In the genomic region with DNA sequence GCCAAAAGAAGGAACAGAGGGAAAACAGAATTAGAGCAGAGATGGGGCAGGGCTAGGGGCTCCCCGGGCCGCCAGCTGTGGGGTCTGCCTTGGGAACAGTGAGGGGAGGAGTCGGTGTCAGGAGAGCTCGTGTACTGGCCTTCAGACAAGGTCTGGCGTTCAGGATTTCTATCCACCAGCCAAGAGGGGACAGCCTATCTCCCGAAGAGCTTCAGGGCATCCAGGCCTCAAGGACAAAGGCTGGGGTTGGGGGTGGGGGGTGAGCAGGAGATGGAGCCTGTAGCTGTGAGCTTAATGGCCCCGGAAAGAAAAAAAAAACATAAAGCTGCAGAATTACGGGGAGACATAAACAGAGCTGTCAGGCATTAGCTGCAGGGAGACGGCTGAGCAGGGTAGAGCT, we compare ENCODE assay signal across 11 mouse cellular contexts. TPM values are rescaled to one million over a fixed set of nuclear protein-coding genes. Genes with fewer than 3 reads are reported as not detected.
DNase-seq lines count a peak whose midpoint lies in the region; ATAC-seq and TF ChIP-seq lines count a peak whose summit lies in the region.
"Had no signal": no experiment of that assay in that cellular context is flagged by ENCODE, and none has a peak within 500 bp of the region (broad histone marks: within the 10 kb centered on the region; RNA-seq: fewer than 3 reads in every experiment).

No protein-coding gene starts in this region.

- peaks cover 4% of the 10 kb centered on the region; the same call in 1 of the 2 replicates for H3K36me3 ChIP-seq in kidney, embryonic 14.5 days (ENCODE audit: control insufficient read depth, insufficient read depth, low read length)
- H3K36me3 ChIP-seq in embryonic facial prominence, embryonic 10.5 days (replicated peaks) = peaks cover 70% of the 10 kb centered on the region
- no peaks in the 10 kb centered on the region for H3K36me3 ChIP-seq in heart, embryonic 15.5 days
- H3K36me3 ChIP-seq in midbrain, embryonic 16.5 days (ENCODE audit: control insufficient read depth, insufficient read depth, low read length) = no peaks in the 10 kb centered on the region
- no peaks in the 10 kb centered on the region for H3K36me3 ChIP-seq in lung, postnatal 0 days (ENCODE audit: insufficient read depth, low read length)
- H3K36me3 ChIP-seq: lung, embryonic 15.5 days had no signal

- H3K4me1 ChIP-seq in kidney, embryonic 14.5 days (ENCODE audit: control insufficient read depth, insufficient read depth, low read length) = peaks cover 48% of the 10 kb centered on the region
- peaks cover 81% of the 10 kb centered on the region for H3K4me1 ChIP-seq in embryonic facial prominence, embryonic 10.5 days
- peaks cover 87% of the 10 kb centered on the region for H3K4me1 ChIP-seq in heart, embryonic 15.5 days (replicated peaks)
- H3K4me1 ChIP-seq in midbrain, embryonic 16.5 days (ENCODE audit: control insufficient read depth, insufficient read depth, low read length) = peaks cover 27% of the 10 kb centered on the region
- peaks cover 5% of the 10 kb centered on the region for H3K4me1 ChIP-seq in lung, postnatal 0 days (ENCODE audit: insufficient read depth, low read depth, low read length)

- no peak for TF ChIP-seq EP300 in lung, postnatal 0 days (IDR thresholded peaks at IDR 0.05)

- DNase-seq in kidney, postnatal 4 days = no peak
- no peak for DNase-seq in embryonic facial prominence, embryonic 10.5 days (ENCODE audit: low spot score)
- no peak for DNase-seq in lung, postnatal 0 days (ENCODE audit: low spot score)
- DNase-seq: thymus, postnatal 14 days had no signal

- no peak for TF ChIP-seq CTCF in lung, postnatal 0 days (IDR thresholded peaks at IDR 0.05)

- H3K9me3 ChIP-seq in kidney, embryonic 14.5 days (ENCODE audit: control insufficient read depth, low read length) = no peaks in the 10 kb centered on the region
- H3K9me3 ChIP-seq in embryonic facial prominence, embryonic 10.5 days = no peaks in the 10 kb centered on the region
- no peaks in the 10 kb centered on the region for H3K9me3 ChIP-seq in heart, embryonic 15.5 days (replicated peaks)
- no peaks in the 10 kb centered on the region for H3K9me3 ChIP-seq in midbrain, embryonic 16.5 days (replicated peaks; ENCODE audit: control insufficient read depth, low read length, poor library complexity, severe bottlenecking)
- no peaks in the 10 kb centered on the region for H3K9me3 ChIP-seq in lung, postnatal 0 days (ENCODE audit: low read length)
- H3K9me3 ChIP-seq: lung, embryonic 15.5 days had no signal

- no peak overlapping the region for H3K4me3 ChIP-seq in kidney, embryonic 14.5 days (ENCODE audit: low read length)
- H3K4me3 ChIP-seq in embryonic facial prominence, embryonic 10.5 days = no peak overlapping the region
- H3K4me3 ChIP-seq in heart, embryonic 15.5 days = no peak overlapping the region
- no peak overlapping the region for H3K4me3 ChIP-seq in midbrain, embryonic 16.5 days (ENCODE audit: low read depth, low read length)
- H3K4me3 ChIP-seq in lung, postnatal 0 days (ENCODE audit: low read depth, low read length) = no peak overlapping the region
- H3K4me3 ChIP-seq: lung, embryonic 15.5 days had no signal

- no peak overlapping the region for H3K9ac ChIP-seq in kidney, embryonic 14.5 days (ENCODE audit: low read depth, low read length)
- H3K9ac ChIP-seq in heart, embryonic 15.5 days = 0 out of 2 replicates have a peak overlapping the region, but pooled peaks have one; percentile 15
- H3K9ac ChIP-seq in midbrain, embryonic 16.5 days (ENCODE audit: low read depth, low read length) = peak overlapping the region; percentile 26
- H3K9ac ChIP-seq in lung, postnatal 0 days (replicated peaks; ENCODE audit: low read depth) = no peak overlapping the region
- H3K9ac ChIP-seq: lung, embryonic 15.5 days had no signal

- H3K4me2 ChIP-seq in kidney, embryonic 14.5 days (replicated peaks; ENCODE audit: low read depth, low read length) = no peak overlapping the region
- H3K4me2 ChIP-seq in heart, embryonic 15.5 days = peak overlapping the region; percentile 20; the same call in 1 of the 2 replicates
- H3K4me2 ChIP-seq in midbrain, embryonic 16.5 days (ENCODE audit: low read length) = no peak overlapping the region
- no peak overlapping the region for H3K4me2 ChIP-seq in lung, postnatal 0 days (replicated peaks; ENCODE audit: low read depth, low read length)
- H3K4me2 ChIP-seq: lung, embryonic 15.5 days had no signal

- ATAC-seq in kidney, embryonic 14.5 days (ENCODE audit: low FRiP score, low TSS enrichment) = no peak
- no peak; the same call in 1 of the 2 replicates for ATAC-seq in heart, embryonic 15.5 days (replicated peaks; ENCODE audit: insufficient number of reproducible peaks, insufficient read depth, low FRiP score, low read depth)
- ATAC-seq in midbrain, embryonic 16.5 days = no peak
- no peak for ATAC-seq in lung, postnatal 0 days
- ATAC-seq in monocyte, adult 5-6 weeks (replicated peaks; ENCODE audit: insufficient number of reproducible peaks, low FRiP score, low TSS enrichment, poor library complexity, severe bottlenecking) = no peak
- ATAC-seq in frontal cortex, adult (ENCODE audit: low TSS enrichment) = no peak

- 18% methylated on average over 9 of the region's 9 CpGs for WGBS in kidney, embryonic 14.5 days
- whole genome bisulfite sequencing in embryonic facial prominence, embryonic 10.5 days = 44% methylated on average over 9 of the region's 9 CpGs
- 34% methylated on average over 9 of the region's 9 CpGs for WGBS in heart, embryonic 15.5 days
- 12% methylated on average over 9 of the region's 9 CpGs for WGBS in midbrain, embryonic 16.5 days
- WGBS in lung, postnatal 0 days = 31% methylated on average over 9 of the region's 9 CpGs

- no peaks in the 10 kb centered on the region for H3K27me3 ChIP-seq in kidney, embryonic 14.5 days (ENCODE audit: control insufficient read depth, insufficient read depth, low read length)
- no peaks in the 10 kb centered on the region for H3K27me3 ChIP-seq in embryonic facial prominence, embryonic 10.5 days (replicated peaks; ENCODE audit: low read depth, poor library complexity, severe bottlenecking)
- H3K27me3 ChIP-seq in heart, embryonic 15.5 days = no peaks in the 10 kb centered on the region
- no peaks in the 10 kb centered on the region for H3K27me3 ChIP-seq in midbrain, embryonic 16.5 days (ENCODE audit: control insufficient read depth, insufficient read depth, low read depth, low read length)
- no peaks in the 10 kb centered on the region for H3K27me3 ChIP-seq in lung, postnatal 0 days (replicated peaks; ENCODE audit: insufficient read depth, low read length)
- H3K27me3 ChIP-seq: CH12.LX; lung, embryonic 15.5 days had no signal

- H3K27ac ChIP-seq in kidney, embryonic 14.5 days (ENCODE audit: low read depth, low read length) = peak overlapping the region; percentile 48; the same call in 1 of the 2 replicates
- peak overlapping the region; percentile 51; the same call in 1 of the 2 replicates for H3K27ac ChIP-seq in embryonic facial prominence, embryonic 10.5 days (replicated peaks)
- peak overlapping the region; percentile 75 for H3K27ac ChIP-seq in heart, embryonic 15.5 days
- peak overlapping the region; percentile 69 for H3K27ac ChIP-seq in midbrain, embryonic 16.5 days (ENCODE audit: low read length)
- H3K27ac ChIP-seq in lung, postnatal 0 days (ENCODE audit: low read length) = no peak overlapping the region
- H3K27ac ChIP-seq: lung, embryonic 15.5 days had no signal

RNA-seq across cellular contexts. Expression of a gene that starts 53.6 kb away (rescaled TPM):
- 58.8 and 60.1 TPM in 2 replicates for polyA plus RNA-seq in kidney, embryonic 14.5 days (2014; fragmentation: Nextera tagmentation; extraction: Ambion mirVana)
- 50.9 and 52.1 TPM in 2 replicates for polyA plus RNA-seq in embryonic facial prominence, embryonic 10.5 days (2016; fragmentation: Nextera tagmentation; extraction: Ambion mirVana)
- polyA plus RNA-seq in heart, embryonic 15.5 days (2015; fragmentation: Nextera tagmentation; extraction: Ambion mirVana) = 36.5 and 61.1 TPM in 2 replicates
- polyA plus RNA-seq in midbrain, embryonic 16.5 days (2015; fragmentation: Nextera tagmentation; extraction: Ambion mirVana) = 31.9 and 34.1 TPM in 2 replicates
- polyA plus RNA-seq in lung, postnatal 0 days (2015; fragmentation: Nextera tagmentation; extraction: Ambion mirVana) = 61.7 and 70.1 TPM in 2 replicates
- 28.9 to 48.1 TPM (median 45.7 TPM) in 3 replicates for total RNA-seq in monocyte, adult 5-6 weeks (2017)

Comparison
In these comparisons a context has a peak if more than half of its experiments do, and no peak if none do; other contexts are left out.
1. H3K9ac ChIP-seq: peak in heart, embryonic 15.5 days (single experiment) and midbrain, embryonic 16.5 days (single experiment); none in kidney, embryonic 14.5 days (single experiment) and lung, postnatal 0 days (single experiment).